Mouse (Mus musculus): Measurements from ENCODE around the gene Anapc16. TPM values are rescaled to one million over a fixed set of nuclear protein-coding genes. Genes with fewer than 3 reads are reported as not detected.

The Anapc16 gene
- polyA plus RNA-seq, 1 experiment from 2014 or later: 84.7 TPM

GRCm38 (mm10) chr10:59978873-59979743 lies 23.8 kb downstream of the Anapc16 start:
- H3K4me2 ChIP-seq: no peak overlapping the region
- no peaks in the 10 kb centered on the region for H3K9me3 ChIP-seq
- H3K9ac ChIP-seq: peak overlapping the region; percentile 33
- WGBS: 32% methylated on average over 11 of the region's 11 CpGs
- H3K4me3 ChIP-seq: no peak overlapping the region
- H3K27ac ChIP-seq (replicated peaks): peak overlapping the region; percentile 78
- H3K36me3 ChIP-seq: 0 out of 2 replicates have a peak, but pooled peaks cover 3% of the 10 kb centered on the region
- peaks cover 75% of the 10 kb centered on the region for H3K4me1 ChIP-seq
- ATAC-seq (ENCODE audit: extremely low read depth, insufficient number of reproducible peaks, low FRiP score, low TSS enrichment): peak; percentile 34; the same call in 1 of the 2 replicates
- no peaks in the 10 kb centered on the region for H3K27me3 ChIP-seq (replicated peaks)

DNA sequence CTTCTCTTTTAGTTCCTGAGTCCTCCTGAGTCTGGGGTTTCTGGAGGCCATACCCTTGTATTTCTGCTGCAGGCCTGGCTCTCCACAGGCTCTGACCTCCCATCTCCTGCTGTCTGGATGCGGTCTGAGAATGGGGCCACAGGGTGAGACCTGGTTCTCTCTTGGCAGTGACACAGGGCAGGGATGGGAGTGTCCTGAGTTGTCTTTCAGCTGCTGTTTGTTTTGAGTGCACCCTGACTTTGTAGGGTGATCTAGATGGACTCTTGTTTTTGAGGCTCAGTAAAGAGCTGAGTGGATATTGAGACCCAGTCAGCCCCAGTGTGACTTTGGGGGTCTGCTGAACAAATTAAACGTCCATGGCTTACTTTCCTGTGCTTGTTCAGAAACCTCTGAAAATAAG lies 24.5 kb downstream of the Anapc16 start:
- WGBS: 34% methylated on average over 2 of the region's 2 CpGs
- Histone ChIP-seq H3K4me2 (no peak overlapping the region), H3K4me3 (no peak overlapping the region), H3K36me3 (no peaks in the 10 kb centered on the region), H3K9ac (peak overlapping the region; percentile 33; the same call in 1 of the 2 replicates), H3K9me3 (no peaks in the 10 kb centered on the region), H3K27me3 (replicated peaks) (no peaks in the 10 kb centered on the region), H3K4me1 (peaks cover 78% of the 10 kb centered on the region), H3K27ac (replicated peaks) (peak overlapping the region; percentile 78)
- no peak for ATAC-seq (ENCODE audit: extremely low read depth, insufficient number of reproducible peaks, low FRiP score, low TSS enrichment)

GRCm38 (mm10) chr10:59977715-59978343 lies 25.1 kb downstream of the Anapc16 start:
- H3K27me3 ChIP-seq (replicated peaks): no peaks in the 10 kb centered on the region
- peaks cover 82% of the 10 kb centered on the region for H3K4me1 ChIP-seq
- H3K9me3 ChIP-seq: no peaks in the 10 kb centered on the region
- no peaks in the 10 kb centered on the region for H3K36me3 ChIP-seq
- WGBS: 84% methylated on average over 5 of the region's 5 CpGs
- no peak for ATAC-seq (ENCODE audit: extremely low read depth, insufficient number of reproducible peaks, low FRiP score, low TSS enrichment)
- H3K4me2 ChIP-seq: no peak overlapping the region
- peak overlapping the region; percentile 78 for H3K27ac ChIP-seq (replicated peaks)
- H3K4me3 ChIP-seq: no peak overlapping the region
- H3K9ac ChIP-seq: peak overlapping the region; percentile 33; the same call in 1 of the 2 replicates

- Histone ChIP-seq H3K9ac (no peak overlapping the region), H3K4me3 (no peak overlapping the region), H3K4me2 (no peak overlapping the region), H3K9me3 (no peaks in the 10 kb centered on the region), H3K36me3 (no peaks in the 10 kb centered on the region), H3K4me1 (peaks cover 80% of the 10 kb centered on the region), H3K27me3 (replicated peaks) (no peaks in the 10 kb centered on the region), H3K27ac (replicated peaks) (no peak overlapping the region)
- 55% methylated on average over 2 of the region's 4 CpGs for WGBS
- no peak for ATAC-seq (ENCODE audit: extremely low read depth, insufficient number of reproducible peaks, low FRiP score, low TSS enrichment)
These were observed 25.8 kb downstream of the Anapc16 start for GRCm38 (mm10) chr10:59977141-59977540.

DNA sequence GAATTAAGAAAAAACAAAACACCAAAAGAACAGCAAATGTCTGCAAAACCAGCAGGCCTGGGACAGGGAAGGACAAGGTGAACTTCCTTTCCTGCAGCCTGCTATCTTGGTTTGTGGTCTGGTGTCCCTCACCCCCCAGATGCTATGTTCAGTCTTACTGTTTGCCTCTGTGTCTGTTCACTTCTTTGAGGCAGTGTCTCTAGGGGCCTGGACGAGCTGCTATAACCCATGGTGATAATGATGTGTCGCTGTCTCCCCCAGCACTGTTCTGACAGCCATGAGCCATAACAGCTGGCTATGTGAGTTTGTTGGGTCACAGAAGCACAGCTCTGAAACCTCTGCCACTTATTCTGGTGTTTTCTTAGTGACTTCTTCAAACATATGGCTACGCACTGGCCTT lies 28.1 kb downstream of the Anapc16 start:
- H3K4me3 ChIP-seq: no peak overlapping the region
- ATAC-seq (ENCODE audit: extremely low read depth, insufficient number of reproducible peaks, low FRiP score, low TSS enrichment): no peak
- peak overlapping the region; percentile 79 for H3K27ac ChIP-seq (replicated peaks)
- H3K36me3 ChIP-seq: no peaks in the 10 kb centered on the region
- peaks cover 75% of the 10 kb centered on the region for H3K4me1 ChIP-seq
- 37% methylated on average over 3 of the region's 3 CpGs for WGBS
- no peaks in the 10 kb centered on the region for H3K9me3 ChIP-seq
- no peaks in the 10 kb centered on the region for H3K27me3 ChIP-seq (replicated peaks)
- 0 out of 2 replicates have a peak overlapping the region, but pooled peaks have one; percentile 6 for H3K4me2 ChIP-seq
- H3K9ac ChIP-seq: peak overlapping the region; percentile 57; the same call in 1 of the 2 replicates

GRCm38 (mm10) chr10:59974191-59974664 lies 28.7 kb downstream of the Anapc16 start:
- 0 out of 2 replicates have a peak, but pooled peaks have one; percentile 17 for ATAC-seq (ENCODE audit: extremely low read depth, insufficient number of reproducible peaks, low FRiP score, low TSS enrichment)
- Histone ChIP-seq H3K27ac (replicated peaks) (peak overlapping the region; percentile 79), H3K9me3 (no peaks in the 10 kb centered on the region), H3K4me3 (no peak overlapping the region), H3K27me3 (replicated peaks) (no peaks in the 10 kb centered on the region), H3K9ac (peak overlapping the region; percentile 57; the same call in 1 of the 2 replicates), H3K4me2 (0 out of 2 replicates have a peak overlapping the region, but pooled peaks have one; percentile 6), H3K4me1 (peaks cover 73% of the 10 kb centered on the region), H3K36me3 (no peaks in the 10 kb centered on the region)
- 23% methylated on average over 6 of the region's 6 CpGs for WGBS

DNA sequence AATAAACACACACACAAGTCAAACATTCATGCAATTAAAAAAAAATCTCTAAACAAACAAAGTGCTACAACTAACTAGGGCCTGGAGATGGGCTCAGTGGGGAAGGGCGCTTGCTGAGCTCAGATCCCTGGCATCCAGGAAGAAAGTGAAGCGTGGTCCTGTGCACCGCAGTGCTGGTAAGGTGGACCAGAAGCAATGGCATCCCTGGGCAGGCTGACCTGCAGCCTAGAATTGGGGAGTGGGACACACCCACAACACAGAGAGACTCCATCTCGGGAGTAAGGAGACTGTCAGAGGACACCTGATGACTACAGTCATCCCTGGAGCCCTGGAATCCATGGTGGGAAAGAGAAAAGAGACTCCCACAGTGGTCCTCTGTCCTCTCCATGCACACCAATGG lies 29.5 kb downstream of the Anapc16 start:
- H3K27ac ChIP-seq (replicated peaks): peak overlapping the region; percentile 79
- peaks cover 65% of the 10 kb centered on the region for H3K4me1 ChIP-seq
- no peak for ATAC-seq (ENCODE audit: extremely low read depth, insufficient number of reproducible peaks, low FRiP score, low TSS enrichment)

GRCm38 (mm10) chr10:59972999-59973398 lies 29.9 kb downstream of the Anapc16 start:
- WGBS: 82% methylated on average over 6 of the region's 6 CpGs
- Histone ChIP-seq H3K27ac (replicated peaks) (0 out of 2 replicates have a peak overlapping the region, but pooled peaks have one; percentile 46), H3K4me1 (peaks cover 61% of the 10 kb centered on the region), H3K9me3 (no peaks in the 10 kb centered on the region), H3K4me3 (no peak overlapping the region), H3K4me2 (no peak overlapping the region), H3K36me3 (no peaks in the 10 kb centered on the region), H3K27me3 (replicated peaks) (no peaks in the 10 kb centered on the region), H3K9ac (no peak overlapping the region)
- ATAC-seq (ENCODE audit: extremely low read depth, insufficient number of reproducible peaks, low FRiP score, low TSS enrichment): no peak

More for the DNA sequence above, 29.5 kb downstream of the Anapc16 start:
- Histone ChIP-seq H3K4me3 (no peak overlapping the region), H3K9me3 (no peaks in the 10 kb centered on the region), H3K36me3 (no peaks in the 10 kb centered on the region), H3K4me2 (no peak overlapping the region), H3K27me3 (replicated peaks) (no peaks in the 10 kb centered on the region), H3K9ac (no peak overlapping the region)
- 91% methylated on average over 4 of the region's 4 CpGs for WGBS

DNA sequence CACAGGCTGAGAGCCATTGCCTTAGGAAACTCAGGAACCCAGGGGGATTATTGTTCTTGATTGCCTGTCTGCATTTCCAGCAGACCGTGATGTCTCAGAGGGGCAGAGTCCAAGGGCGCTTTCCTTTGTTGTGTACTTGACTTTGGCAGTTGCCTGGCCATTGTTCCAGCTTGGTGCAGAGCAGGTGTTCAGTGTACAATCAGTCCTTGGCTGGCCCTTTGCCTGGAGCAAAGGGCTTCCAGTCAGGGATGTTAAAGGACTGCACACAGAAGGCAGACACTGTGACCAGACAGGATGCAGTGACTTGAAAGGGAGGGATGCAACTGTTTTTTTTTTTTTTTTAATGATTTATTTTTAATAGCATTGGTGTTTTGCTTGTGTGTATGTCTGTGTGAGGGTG lies 30.4 kb downstream of the Anapc16 start:
- ATAC-seq (ENCODE audit: extremely low read depth, insufficient number of reproducible peaks, low FRiP score, low TSS enrichment): no peak
- 64% methylated on average over 2 of the region's 2 CpGs for WGBS
- Histone ChIP-seq H3K36me3 (no peaks in the 10 kb centered on the region), H3K4me2 (no peak overlapping the region), H3K4me1 (peaks cover 61% of the 10 kb centered on the region), H3K9ac (no peak overlapping the region), H3K9me3 (no peaks in the 10 kb centered on the region), H3K27me3 (replicated peaks) (no peaks in the 10 kb centered on the region), H3K27ac (replicated peaks) (0 out of 2 replicates have a peak overlapping the region, but pooled peaks have one; percentile 46), H3K4me3 (no peak overlapping the region)

GRCm38 (mm10) chr10:59971813-59972212 lies 31.1 kb downstream of the Anapc16 start:
- ATAC-seq (ENCODE audit: extremely low read depth, insufficient number of reproducible peaks, low FRiP score, low TSS enrichment): no peak
- H3K4me1 ChIP-seq: peaks cover 62% of the 10 kb centered on the region
- H3K9ac ChIP-seq: no peak overlapping the region
- no peak overlapping the region for H3K27ac ChIP-seq (replicated peaks)
- no peaks in the 10 kb centered on the region for H3K27me3 ChIP-seq (replicated peaks)
- no peak overlapping the region for H3K4me3 ChIP-seq
- WGBS: 84% methylated on average over 8 of the region's 8 CpGs
- H3K9me3 ChIP-seq: no peaks in the 10 kb centered on the region
- no peaks in the 10 kb centered on the region for H3K36me3 ChIP-seq
- H3K4me2 ChIP-seq: no peak overlapping the region

- H3K36me3 ChIP-seq: no peaks in the 10 kb centered on the region
- H3K4me1 ChIP-seq: peaks cover 65% of the 10 kb centered on the region
- WGBS: 20% methylated on average over 6 of the region's 6 CpGs
- ATAC-seq (ENCODE audit: extremely low read depth, insufficient number of reproducible peaks, low FRiP score, low TSS enrichment): no peak
- H3K27me3 ChIP-seq (replicated peaks): no peaks in the 10 kb centered on the region
- H3K27ac ChIP-seq (replicated peaks): peak overlapping the region; percentile 93
- H3K4me3 ChIP-seq: peak overlapping the region; percentile 60
- peak overlapping the region; percentile 89 for H3K9ac ChIP-seq
- no peaks in the 10 kb centered on the region for H3K9me3 ChIP-seq
- H3K4me2 ChIP-seq: peak overlapping the region; percentile 85
These were observed 32.4 kb downstream of the Anapc16 start for GRCm38 (mm10) chr10:59970450-59971062.
